Mouse (Mus musculus) liver, postnatal 0 days (tissue): ENCODE data around the gene Asrgl1. TPM values are rescaled to one million over a fixed set of nuclear protein-coding genes. Genes with fewer than 3 reads are reported as not detected.
"Not testable (repeated sequence)": the region's sequence is repeated elsewhere in the genome, so short reads cannot be mapped to it uniquely, and the experiment has no call there.

Experiments used
- ATAC-seq: fragments of 200-750 bp; cut with Nextera tagmentation; 2 replicates; pipeline ENCODE4 v1.8.0; 2017; ENCODE audit warnings: mild to moderate bottlenecking, moderate library complexity
- DNase-seq: peaks from one replicate; pipeline ENCODE4 v3.0.0-alpha.2; 2016
- H3K27ac ChIP-seq: fragments of 300-500 bp; sonication (generic); 2 replicates; pipeline ENCODE4 v1.5.1; 2014; ENCODE audit warnings: antibody characterized with exemption, moderate library complexity, mild to moderate bottlenecking, low read depth
- H3K27me3 ChIP-seq: fragments of 300-500 bp; sonication (generic); 2 replicates; pipeline ENCODE4 v1.6.1; 2014; ENCODE audit warnings: low read length, control low read depth, mixed read lengths; ENCODE audit not compliant: insufficient read depth
- H3K36me3 ChIP-seq: fragments of 300-500 bp; sonication (generic); replicated peaks from 2 replicates; pipeline ENCODE4 v1.6.1; 2014; ENCODE audit warnings: mild to moderate bottlenecking, control low read depth, low read length, moderate library complexity, mixed read lengths; ENCODE audit not compliant: insufficient read depth
- H3K4me1 ChIP-seq: fragments of 300-500 bp; sonication (generic); 2 replicates; pipeline ENCODE4 v1.6.1; 2014; ENCODE audit warnings: antibody characterized with exemption, mild to moderate bottlenecking, control low read depth; ENCODE audit not compliant: insufficient read depth
- H3K4me2 ChIP-seq: fragments of 300-500 bp; sonication (generic); 2 replicates; pipeline ENCODE4 v1.6.1; 2014; ENCODE audit warnings: low read depth, mild to moderate bottlenecking, low read length, moderate library complexity, mixed read lengths
- H3K4me3 ChIP-seq: fragments of 300-500 bp; sonication (generic); 2 replicates; pipeline ENCODE4 v1.5.1; 2014; ENCODE audit warnings: low read depth, low read length
- H3K9ac ChIP-seq: fragments of 300-500 bp; sonication (generic); replicated peaks from 2 replicates; pipeline ENCODE4 v1.6.1; 2014; ENCODE audit warnings: mild to moderate bottlenecking, moderate library complexity
- H3K9me3 ChIP-seq: fragments of 300-500 bp; sonication (generic); 2 replicates; pipeline ENCODE4 v1.6.1; 2016; ENCODE audit warnings: mild to moderate bottlenecking, control low read depth, low read length, mixed read lengths
- CTCF ChIP-seq: sonication (generic); IDR thresholded peaks from 2 replicates; pipeline ENCODE4 v1.5.1; 2016; ENCODE audit warnings: antibody characterized with exemption, low read depth
- EP300 ChIP-seq: IDR thresholded peaks from 2 replicates; pipeline ENCODE4 v1.6.1; 2016; ENCODE audit warnings: antibody characterized with exemption, low read depth, mild to moderate bottlenecking
- WGBS: fragments of 180-500 bp; shearing (Covaris S2); extraction: QIAGEN DNeasy Blood & Tissue Kit; methylation state at CpG from one replicate; pipeline ENCODE4 v1.1.7; 2014; ENCODE audit not compliant: insufficient replicate concordance; 5-methylcytosine and 5-hydroxymethylcytosine counted together
- polyA plus RNA-seq: library from polyadenylated mRNA; unstranded; fragments of >200 nt; fragmentation: Nextera tagmentation; extraction: Ambion mirVana; gene quantifications from 2 replicates; pipeline ENCODE4 v1.2.1, GENCODE M21; 2015

Asrgl1 gene
- polyA plus RNA-seq, 1 experiment from 2014 or later, result 8.3 TPM

- ATAC-seq, result no peak
- no peaks in the 10 kb centered on the region for H3K4me1 ChIP-seq
- H3K27ac ChIP-seq, result no peak overlapping the region
- no peak for DNase-seq
- H3K4me2 ChIP-seq, result no peak overlapping the region
- H3K27me3 ChIP-seq, result no peaks in the 10 kb centered on the region
- H3K36me3 ChIP-seq, result no peaks in the 10 kb centered on the region
- WGBS, result 81% methylated on average over 8 of the region's 8 CpGs
- H3K9ac ChIP-seq, result no peak overlapping the region
- H3K9me3 ChIP-seq, result no peaks in the 10 kb centered on the region
- no peak overlapping the region for H3K4me3 ChIP-seq
- TF ChIP-seq CTCF (no peak), EP300 (no peak)
These were observed 35.7 kb downstream of the Asrgl1 start for GRCm38 (mm10) chr19:9099751-9100150.

- WGBS, result 78% methylated on average over 13 of the region's 13 CpGs
- H3K36me3 ChIP-seq, result no peaks in the 10 kb centered on the region
- no peak overlapping the region for H3K27ac ChIP-seq
- H3K9ac ChIP-seq, result no peak overlapping the region
- ATAC-seq (no peak), DNase-seq (no peak)
- H3K4me3 ChIP-seq, result no peak overlapping the region
- H3K9me3 ChIP-seq, result no peaks in the 10 kb centered on the region
- H3K4me2 ChIP-seq, result no peak overlapping the region
- TF ChIP-seq CTCF (no peak), EP300 (no peak)
- no peaks in the 10 kb centered on the region for H3K4me1 ChIP-seq
- H3K27me3 ChIP-seq, result no peaks in the 10 kb centered on the region
These were observed 38.0 kb downstream of the Asrgl1 start for GRCm38 (mm10) chr19:9097441-9097840.

- no peak for DNase-seq
- Histone ChIP-seq H3K27me3 (no peaks in the 10 kb centered on the region), H3K27ac (no peak overlapping the region), H3K4me2 (no peak overlapping the region), H3K9ac (no peak overlapping the region), H3K4me1 (no peaks in the 10 kb centered on the region; the same call in 1 of the 2 replicates), H3K4me3 (no peak overlapping the region), H3K36me3 (no peaks in the 10 kb centered on the region), H3K9me3 (no peaks in the 10 kb centered on the region)
- WGBS, result 53% methylated on average over 5 of the region's 5 CpGs
- TF ChIP-seq EP300 (no peak), CTCF (no peak)
- no peak for ATAC-seq
These were observed 40.3 kb downstream of the Asrgl1 start for GRCm38 (mm10) chr19:9095111-9095510.

GRCm38 (mm10) chr19:9090709-9091108, 44.7 kb downstream of the Asrgl1 start:
- Histone ChIP-seq H3K36me3 (no peaks in the 10 kb centered on the region), H3K4me1 (no peaks in the 10 kb centered on the region; the same call in 1 of the 2 replicates), H3K27me3 (no peaks in the 10 kb centered on the region), H3K27ac (peak overlapping the region; percentile 85), H3K9ac (no peak overlapping the region), H3K9me3 (no peaks in the 10 kb centered on the region), H3K4me3 (no peak overlapping the region), H3K4me2 (no peak overlapping the region)
- TF ChIP-seq CTCF (0 out of 2 replicates have a peak, but pooled peaks have one; percentile 7), EP300 (0 out of 2 replicates have a peak, but pooled peaks have one; percentile 22)
- peak; percentile 47 for DNase-seq
- ATAC-seq, result peak; percentile 99
- 36% methylated on average over 2 of the region's 2 CpGs for WGBS

GRCm38 (mm10) chr19:9090191-9090590, 45.2 kb downstream of the Asrgl1 start:
- TF ChIP-seq CTCF (no peak), EP300 (no peak)
- DNase-seq, result no peak
- Histone ChIP-seq H3K4me2 (no peak overlapping the region), H3K36me3 (no peaks in the 10 kb centered on the region), H3K27me3 (no peaks in the 10 kb centered on the region), H3K4me3 (no peak overlapping the region), H3K27ac (peak overlapping the region; percentile 85), H3K9me3 (no peaks in the 10 kb centered on the region), H3K4me1 (no peaks in the 10 kb centered on the region; the same call in 1 of the 2 replicates), H3K9ac (no peak overlapping the region)
- ATAC-seq, result peak; percentile 57
- WGBS, result 56% methylated on average over 4 of the region's 4 CpGs

GRCm38 (mm10) chr19:9087821-9088220, 47.6 kb downstream of the Asrgl1 start, which contains the start of gene Scgb1a1:
TSS of gene Scgb1a1 (minus strand) at chr19:9087958.
- 65% methylated on average over 4 of the region's 4 CpGs for WGBS
- Histone ChIP-seq H3K4me1 (no peaks in the 10 kb centered on the region; the same call in 1 of the 2 replicates), H3K9ac (no peak within 1 kb of the TSS), H3K36me3 (no peaks in the 10 kb centered on the region), H3K27ac (no peak within 1 kb of the TSS), H3K4me2 (no peak within 1 kb of the TSS), H3K4me3 (no peak within 1 kb of the TSS), H3K27me3 (no peaks in the 10 kb centered on the region), H3K9me3 (no peaks in the 10 kb centered on the region)
- no peak for ATAC-seq
- no peak for DNase-seq
- TF ChIP-seq CTCF, result no peak
- no peak for TF ChIP-seq EP300

- 51% methylated on average over 2 of the region's 2 CpGs for WGBS
- not testable (repeated sequence) for H3K9ac ChIP-seq, H3K27ac ChIP-seq, H3K4me1 ChIP-seq, H3K27me3 ChIP-seq, ATAC-seq, H3K9me3 ChIP-seq, H3K36me3 ChIP-seq, DNase-seq, H3K4me3 ChIP-seq, H3K4me2 ChIP-seq
These were observed 51.5 kb downstream of the Asrgl1 start for GRCm38 (mm10) chr19:9083892-9084291.
